Mouse (Mus musculus): ENCODE measurements around the gene Tet3.

Gene Tet3

GRCm38 (mm10) chr6:83414601-83415355, 44.1 kb downstream of the Tet3 start:
- DNase-seq (ENCODE audit: low read depth, low spot score): no peak

GRCm38 (mm10) chr6:83413686-83414085, 45.2 kb downstream of the Tet3 start:
- no peak for DNase-seq (ENCODE audit: low read depth, low spot score)

DNA sequence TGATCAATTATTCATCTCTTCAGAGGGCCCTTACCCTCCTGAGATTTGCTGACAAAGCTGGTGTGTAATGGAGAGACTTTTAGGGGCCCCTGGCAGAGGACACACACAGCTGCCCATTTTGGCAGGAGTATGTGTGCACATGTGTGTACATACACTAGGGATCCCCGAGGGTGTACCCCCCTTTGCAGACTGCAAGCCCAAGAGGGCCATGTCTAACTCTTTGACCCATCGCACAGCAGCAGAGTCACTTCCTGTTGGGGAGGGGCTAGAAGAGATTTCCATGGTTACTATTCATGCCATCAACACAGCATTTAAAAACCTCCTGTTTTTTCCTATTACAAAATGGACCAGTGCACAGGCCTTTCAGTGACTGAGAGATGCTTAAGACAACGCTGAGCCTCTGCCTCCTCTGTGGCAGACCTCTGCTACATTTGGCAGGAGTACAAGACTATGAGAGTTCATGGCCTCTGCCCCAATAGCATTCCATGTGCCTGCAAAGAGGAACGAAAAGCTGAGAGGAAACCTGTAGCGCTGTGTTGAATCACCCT, 46.0 kb downstream of the Tet3 start:
- no peak for DNase-seq (ENCODE audit: low read depth, low spot score)

DNA sequence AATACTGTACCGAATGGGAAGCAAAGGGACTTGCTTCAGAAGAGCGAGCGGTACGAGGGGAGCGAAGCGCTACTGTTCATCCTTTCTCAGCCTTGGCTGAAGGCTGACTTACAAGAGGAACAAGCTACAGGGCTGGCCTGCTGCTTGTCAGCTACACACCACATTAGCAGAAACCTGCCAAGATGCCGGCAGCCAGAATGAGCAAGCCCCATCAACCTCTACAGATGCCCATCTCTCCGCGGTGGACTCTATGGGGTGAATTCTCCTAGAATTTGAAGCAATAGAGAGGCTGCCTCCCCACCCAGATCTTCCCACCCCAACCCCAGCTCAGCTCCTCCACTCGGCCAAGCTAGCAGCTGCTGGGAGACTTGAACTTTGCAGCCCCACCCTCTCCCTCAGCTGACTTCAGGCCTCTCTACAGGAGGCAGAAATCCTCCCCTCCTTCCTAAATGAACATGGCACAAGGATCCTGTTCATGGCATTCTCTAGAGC, 46.5 kb downstream of the Tet3 start:
- no peak for DNase-seq (ENCODE audit: low read depth, low spot score)

GRCm38 (mm10) chr6:83411635-83412361, 47.1 kb downstream of the Tet3 start:
- no peak for DNase-seq (ENCODE audit: low read depth, low spot score)

GRCm38 (mm10) chr6:83410046-83410706, 48.7 kb downstream of the Tet3 start:
- no peak for DNase-seq (ENCODE audit: low read depth, low spot score)

GRCm38 (mm10) chr6:83408510-83408909, 50.4 kb downstream of the Tet3 start:
- DNase-seq (ENCODE audit: low read depth, low spot score): no peak

DNA sequence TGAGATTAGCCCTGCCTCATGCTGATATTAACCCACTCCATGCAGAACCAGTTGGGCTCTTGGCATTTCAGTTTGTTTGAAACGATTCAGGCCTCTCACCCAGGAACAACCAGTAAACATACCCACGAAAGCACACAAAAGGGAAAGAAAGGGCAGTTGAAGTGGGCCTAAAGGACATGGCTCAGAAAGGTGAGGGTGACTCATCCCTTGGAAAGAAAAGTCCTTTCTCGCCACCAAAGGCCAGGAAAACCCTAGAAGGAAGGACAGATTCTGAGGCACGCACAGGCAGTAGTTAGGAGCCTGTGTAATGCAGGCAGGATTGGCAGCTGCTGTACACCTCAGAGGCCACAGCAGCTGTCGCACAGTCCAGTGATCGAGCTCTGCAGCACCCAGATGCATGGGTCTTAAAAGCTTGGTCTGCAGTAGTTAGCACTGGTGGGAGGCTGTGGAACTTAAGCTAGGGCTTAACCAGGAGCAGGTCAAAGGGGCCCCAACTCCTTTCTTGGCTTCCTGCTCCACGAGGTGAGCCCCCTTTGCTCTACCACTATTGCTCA, 53.3 kb downstream of the Tet3 start:
- no peak for DNase-seq (ENCODE audit: low read depth, low spot score)

GRCm38 (mm10) chr6:83404571-83404970, 54.3 kb downstream of the Tet3 start:
- no peak for DNase-seq (ENCODE audit: low read depth, low spot score)

- no peak for DNase-seq (ENCODE audit: low read depth, low spot score)
These were observed 55.4 kb downstream of the Tet3 start for GRCm38 (mm10) chr6:83403481-83403880.

DNA sequence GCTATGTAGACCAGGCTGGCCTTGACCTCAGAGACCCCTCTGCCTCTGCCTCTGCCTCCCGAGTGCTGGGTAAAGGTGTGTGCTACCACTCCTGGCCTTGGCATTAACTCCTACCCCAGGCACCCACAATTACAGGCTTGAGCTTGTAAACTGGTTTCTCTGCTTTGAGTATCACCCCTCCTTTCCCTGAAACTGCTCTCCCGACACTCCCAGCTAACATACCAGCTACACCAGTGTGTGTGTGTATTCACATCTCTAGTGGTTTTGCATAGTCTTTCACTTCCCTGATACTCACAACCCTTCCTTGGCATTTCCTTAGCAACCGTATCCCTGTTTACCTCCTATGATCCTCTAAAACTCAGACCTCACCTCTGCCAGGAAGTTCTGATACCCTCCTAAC, 59.1 kb downstream of the Tet3 start:
- no peak for DNase-seq (ENCODE audit: low read depth, low spot score)

GRCm38 (mm10) chr6:83397728-83398127, 61.2 kb downstream of the Tet3 start:
- DNase-seq (ENCODE audit: low read depth, low spot score): no peak

GRCm38 (mm10) chr6:83396711-83397110, 62.2 kb downstream of the Tet3 start:
- no peak for DNase-seq (ENCODE audit: low read depth, low spot score)

DNA sequence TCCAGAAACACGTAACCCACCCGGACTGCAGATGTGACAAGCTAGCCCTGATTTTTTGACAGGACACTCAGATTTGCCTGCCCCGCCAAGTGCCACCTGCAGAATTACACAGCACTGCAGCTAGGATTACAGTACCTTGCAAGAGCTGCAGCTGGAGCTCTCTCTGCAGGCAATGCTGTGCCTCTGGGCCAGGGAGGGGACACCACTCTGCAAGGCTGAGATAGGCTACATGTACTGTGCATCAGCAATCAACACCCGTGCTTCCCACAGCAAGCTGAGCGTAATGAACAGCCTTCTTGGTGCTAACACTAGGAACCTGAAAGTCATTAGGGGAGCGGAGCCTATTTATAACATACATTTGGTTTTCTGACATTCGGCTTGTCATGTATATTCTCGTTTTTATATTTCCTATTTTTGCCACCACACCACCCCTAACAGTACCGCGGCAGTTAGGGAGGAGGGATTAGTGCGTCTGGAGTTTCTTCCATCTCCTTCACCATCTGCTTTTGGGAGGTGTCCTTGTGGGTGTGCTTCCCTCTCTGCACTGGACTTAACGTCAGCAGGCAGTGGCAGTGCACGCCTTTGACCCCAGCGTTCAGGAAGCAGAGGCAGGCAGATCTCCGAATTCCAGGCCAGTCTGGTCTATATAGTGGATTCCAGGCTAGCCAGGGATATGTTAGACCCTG, 63.2 kb downstream of the Tet3 start:
- no peak for DNase-seq (ENCODE audit: low read depth, low spot score)

GRCm38 (mm10) chr6:83394122-83394521, 64.8 kb downstream of the Tet3 start:
- DNase-seq (ENCODE audit: low read depth, low spot score): no peak

DNA sequence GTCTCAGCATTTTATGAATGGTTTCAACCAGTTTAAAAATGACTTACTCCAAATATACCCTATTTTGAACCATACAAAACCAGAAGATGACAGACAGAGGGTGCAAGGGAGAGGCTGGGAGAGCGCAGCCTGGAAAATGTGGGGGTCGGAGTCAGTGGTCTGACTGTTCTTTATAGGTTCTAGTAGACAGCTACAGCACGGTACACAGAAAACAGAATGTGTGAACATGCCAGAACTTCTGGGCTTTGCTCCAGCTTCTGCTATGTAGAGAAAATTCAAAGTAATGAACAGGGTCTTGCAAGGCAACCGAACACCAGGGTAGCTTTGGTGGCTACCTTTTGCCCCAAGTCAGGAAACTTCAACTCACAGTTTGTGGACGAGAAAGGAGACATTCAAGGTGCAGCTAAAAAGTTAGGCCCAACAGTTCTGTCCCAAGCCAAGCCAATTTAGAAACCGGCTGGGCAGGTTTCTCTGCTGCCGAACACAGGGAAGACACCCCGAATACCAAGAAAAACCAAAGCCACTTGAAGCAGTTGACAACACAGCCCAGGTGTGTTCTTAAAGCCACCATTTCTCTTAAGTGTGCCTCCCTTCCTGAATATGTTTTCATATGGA, 66.6 kb downstream of the Tet3 start:
- no peak for DNase-seq (ENCODE audit: low read depth, low spot score)

- no peak for DNase-seq (ENCODE audit: low read depth, low spot score)
These were observed 73.3 kb downstream of the Tet3 start for GRCm38 (mm10) chr6:83385569-83386090.

GRCm38 (mm10) chr6:83381510-83382491, 77.1 kb downstream of the Tet3 start:
- no peak for DNase-seq (ENCODE audit: low read depth, low spot score)

DNA sequence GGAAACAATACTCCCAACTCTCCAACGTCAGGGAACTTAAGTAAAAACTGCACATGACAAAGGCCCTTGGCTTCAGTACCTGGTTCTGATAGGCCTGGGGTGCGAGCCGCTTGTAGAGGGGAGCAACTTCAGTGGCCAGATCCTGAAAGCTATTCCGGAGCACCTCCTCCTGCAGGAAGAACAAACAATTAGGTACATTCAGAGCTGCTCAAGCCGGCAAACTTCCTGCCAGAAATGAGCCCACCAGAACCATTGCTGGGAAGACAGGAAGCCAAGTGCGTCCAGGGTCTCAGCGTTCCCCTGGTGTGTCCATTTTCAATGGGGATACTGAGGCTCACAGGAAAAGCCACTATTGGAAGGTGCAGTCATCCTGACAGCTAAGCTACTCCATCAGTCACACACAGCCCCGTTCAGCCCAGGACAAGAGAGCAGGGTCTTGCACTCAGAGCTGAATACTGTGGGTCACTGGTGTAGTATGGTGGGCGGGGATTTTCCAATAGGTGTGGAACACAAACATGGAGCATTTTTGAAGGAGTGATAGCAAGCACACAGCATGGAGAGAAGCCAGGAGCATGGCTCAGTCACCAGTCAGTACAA, 85.1 kb downstream of the Tet3 start:
- no peak for DNase-seq (ENCODE audit: low read depth, low spot score)
